Mouse (Mus musculus): Measurements from ENCODE around the gene Ndufb4. TPM values are rescaled to one million over a fixed set of nuclear protein-coding genes. Genes with fewer than 3 reads are reported as not detected.
A peak's percentile ranks its signal among the peaks of the same experiment; 100 is the strongest.

Ndufb4 gene
- total RNA-seq, 2 experiments from 2014 or later: 124 to 128 TPM

- intact Hi-C loops (cut with DNase I): loop anchor here (1.0 to 10.0 kb wide), 4 partner anchors 335 to 573 kb away; partner anchors contain the start of gene Gsk3b
- DNase-seq: peak; percentile 88 to 93
Observed at GRCm38 (mm10) chr16:37682309-37682975, 28.2 kb upstream of the Ndufb4 start.

DNA sequence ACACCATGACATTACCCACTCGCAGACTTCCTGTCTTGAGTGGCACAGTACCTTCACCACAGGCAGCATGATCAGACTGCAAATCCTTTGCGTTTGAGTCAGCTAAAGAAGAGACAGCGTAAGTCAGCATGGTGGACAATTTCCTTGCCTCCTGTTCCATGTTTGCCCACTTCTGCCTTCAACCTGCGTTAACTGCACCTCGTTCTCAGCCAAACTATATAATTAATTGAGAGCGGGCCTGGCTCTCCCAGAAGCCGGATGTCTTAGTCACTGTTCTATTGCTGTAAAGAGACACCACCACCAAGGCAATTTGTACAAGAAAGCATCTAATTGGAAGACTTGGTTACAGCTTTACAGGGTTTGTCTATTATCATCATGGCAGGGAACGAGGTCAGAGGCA lies 26.6 kb upstream of the Ndufb4 start:
- no peak for DNase-seq
- intact Hi-C loops (cut with DNase I): loop anchor here (10.0 kb wide), 1 partner anchor 404 kb away; the partner anchor contains the start of gene Gsk3b

DNA sequence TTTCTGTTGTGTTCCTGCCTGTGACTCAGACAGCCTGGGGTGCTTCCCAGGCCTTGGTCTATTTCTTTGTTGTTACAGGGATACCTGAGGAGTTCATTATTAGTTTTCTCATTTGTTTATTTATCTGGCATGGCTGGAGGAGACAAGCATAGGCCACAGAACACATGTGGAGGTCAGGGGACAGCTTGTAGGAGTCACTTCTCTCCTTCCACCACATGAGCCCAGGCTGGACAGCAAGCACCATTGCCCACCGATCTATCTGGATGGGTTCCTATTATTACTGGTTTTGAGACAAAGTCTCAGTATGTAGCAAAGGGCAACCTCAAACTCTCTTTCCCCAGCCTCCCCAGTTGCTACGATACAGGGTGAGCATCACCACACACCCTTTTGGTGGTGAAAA lies 26.0 kb upstream of the Ndufb4 start:
- intact Hi-C loops (cut with DNase I): loop anchor here (10.0 kb wide), 1 partner anchor 405 kb away; the partner anchor contains the start of gene Gsk3b

DNA sequence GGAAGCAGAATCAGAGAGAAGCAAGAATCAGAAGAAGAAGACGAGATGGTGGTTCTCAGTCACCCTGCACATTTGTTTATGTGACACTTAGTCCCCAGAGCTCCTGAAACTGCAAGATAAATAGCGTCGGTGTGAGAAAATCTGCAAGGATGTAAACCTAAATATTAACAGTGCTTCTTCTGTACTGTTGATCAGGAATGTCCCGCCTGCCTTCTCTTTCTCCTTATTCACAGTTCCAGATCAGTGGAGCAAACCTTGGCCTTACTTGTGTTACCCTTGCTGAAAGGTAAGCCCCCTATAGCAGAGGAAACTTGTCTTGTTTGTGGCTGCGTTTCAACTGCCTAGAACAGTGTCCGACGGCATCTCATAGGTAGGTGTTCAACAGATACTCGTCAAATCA lies 23.3 kb upstream of the Ndufb4 start:
- intact Hi-C loops (cut with DNase I): no loop called here
- no peak for DNase-seq

More for the DNA sequence above, 26.0 kb upstream of the Ndufb4 start:
- no peak for DNase-seq

GRCm38 (mm10) chr16:37676677-37677072 lies 22.4 kb upstream of the Ndufb4 start:
- no peak for DNase-seq
- intact Hi-C loops (cut with DNase I): no loop called here

- DNase-seq: peak in 1 of 2 experiments; percentile 17
- intact Hi-C loops (cut with DNase I): no loop called here
Observed at GRCm38 (mm10) chr16:37676024-37676676, 21.9 kb upstream of the Ndufb4 start.

DNA sequence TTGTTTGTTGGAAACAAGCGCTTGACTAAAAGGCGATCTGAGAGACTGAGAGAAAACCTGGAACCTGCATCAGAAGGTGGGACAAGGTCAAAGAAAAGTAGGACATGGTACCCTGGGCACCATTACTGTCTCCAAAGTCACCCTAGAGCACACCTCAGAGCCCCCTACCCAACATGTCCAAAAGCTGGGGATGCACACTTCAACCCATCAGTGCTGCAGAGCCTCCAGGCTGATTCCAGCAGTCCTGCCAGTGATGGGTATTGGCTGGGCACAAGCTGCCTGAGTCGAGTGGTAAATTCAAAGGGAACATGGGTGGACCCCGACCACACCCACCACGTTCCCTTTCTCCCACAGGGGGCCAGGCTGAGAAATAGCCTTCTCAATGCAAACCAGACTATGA lies 21.1 kb upstream of the Ndufb4 start:
- intact Hi-C loops (cut with DNase I): no loop called here
- no peak for DNase-seq

- no peak for DNase-seq
- intact Hi-C loops (cut with DNase I): no loop called here
Observed at GRCm38 (mm10) chr16:37670666-37671283, 16.5 kb upstream of the Ndufb4 start.

DNA sequence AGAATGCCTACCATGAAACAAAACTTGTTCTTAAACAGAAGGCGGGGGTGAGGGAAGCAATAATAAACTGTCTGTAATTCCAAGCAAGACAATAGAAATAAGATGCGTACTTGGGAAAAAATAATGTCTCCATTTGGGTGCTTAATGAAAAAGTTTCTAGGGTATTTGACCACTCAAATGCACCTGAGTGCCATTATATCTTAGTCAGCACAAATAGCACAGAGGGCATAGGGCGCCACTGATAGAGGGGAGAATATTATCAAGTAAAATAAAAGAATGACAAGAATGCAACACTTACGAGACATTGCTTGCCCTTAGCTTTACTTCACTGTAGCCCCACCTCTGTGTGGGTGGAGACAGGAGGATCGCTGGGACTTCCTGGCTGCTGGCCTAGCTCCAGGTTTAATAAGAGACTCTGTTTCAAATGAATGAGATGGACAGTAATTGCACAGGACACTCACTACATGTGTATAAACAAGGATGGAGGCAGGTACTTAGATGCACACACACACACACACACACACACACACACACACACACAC lies 11.2 kb upstream of the Ndufb4 start:
- intact Hi-C loops (cut with DNase I): no loop called here
- no peak for DNase-seq

- no peak for DNase-seq
- intact Hi-C loops (cut with DNase I): no loop called here
Observed at GRCm38 (mm10) chr16:37663643-37664459, 9.6 kb upstream of the Ndufb4 start.

DNA sequence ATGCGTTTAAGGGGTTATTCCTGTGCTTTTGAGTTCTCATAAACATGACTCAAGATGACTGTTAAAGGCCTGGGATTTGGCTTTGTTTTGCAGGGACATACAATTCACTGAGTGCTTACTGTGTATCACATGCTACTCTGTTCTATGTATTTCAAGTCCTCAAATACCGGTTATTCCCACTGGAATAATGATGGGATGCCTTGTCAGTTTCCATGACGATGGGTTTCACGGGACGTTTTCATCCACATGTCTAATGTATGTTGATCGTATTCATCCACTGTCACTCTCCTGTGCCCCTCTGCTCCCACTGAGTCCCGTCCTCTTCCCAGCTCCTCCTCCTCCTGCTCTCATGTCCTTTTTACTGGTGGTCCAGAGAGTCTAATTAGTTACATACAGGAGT lies 2.5 kb upstream of the Ndufb4 start:
- intact Hi-C loops (cut with DNase I): no loop called here
- DNase-seq: no peak

DNA sequence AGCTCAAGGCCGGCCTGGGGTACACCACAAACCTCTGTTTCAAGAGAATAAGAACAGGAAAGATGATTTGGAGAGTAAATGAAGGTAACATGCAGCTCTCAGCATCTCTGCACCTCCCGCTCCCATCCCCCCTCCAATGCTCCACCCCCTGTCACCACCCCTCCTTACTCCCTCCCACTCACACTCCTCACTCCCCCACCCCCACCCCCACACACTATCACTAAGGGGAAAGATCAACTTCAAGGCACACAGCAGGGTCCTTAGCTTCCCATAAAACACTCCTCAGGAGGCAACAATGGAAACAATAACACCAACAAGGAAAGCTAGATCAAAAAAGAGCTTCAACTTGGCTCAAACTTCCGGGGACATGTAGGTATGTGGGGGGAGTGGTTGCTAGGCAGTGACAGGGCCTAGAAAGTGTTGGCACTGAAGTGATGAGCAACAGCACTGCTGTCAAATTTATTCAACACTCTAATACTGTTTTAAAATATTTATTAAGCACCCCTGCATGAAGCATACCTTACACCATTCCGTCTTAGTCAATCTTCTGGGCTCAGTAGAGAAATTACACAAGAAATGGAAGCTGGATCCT lies 1.6 kb upstream of the Ndufb4 start:
- intact Hi-C loops (cut with DNase I): no loop called here
- no peak for DNase-seq

- DNase-seq: no peak
- intact Hi-C loops (cut with DNase I): loop anchor here (5.0 kb wide), 1 partner anchor 118 kb away; the partner anchor contains the start of genes Gtf2e1 and Rabl3
Observed at GRCm38 (mm10) chr16:37654831-37655455, 690 bp upstream of the Ndufb4 start.

DNA sequence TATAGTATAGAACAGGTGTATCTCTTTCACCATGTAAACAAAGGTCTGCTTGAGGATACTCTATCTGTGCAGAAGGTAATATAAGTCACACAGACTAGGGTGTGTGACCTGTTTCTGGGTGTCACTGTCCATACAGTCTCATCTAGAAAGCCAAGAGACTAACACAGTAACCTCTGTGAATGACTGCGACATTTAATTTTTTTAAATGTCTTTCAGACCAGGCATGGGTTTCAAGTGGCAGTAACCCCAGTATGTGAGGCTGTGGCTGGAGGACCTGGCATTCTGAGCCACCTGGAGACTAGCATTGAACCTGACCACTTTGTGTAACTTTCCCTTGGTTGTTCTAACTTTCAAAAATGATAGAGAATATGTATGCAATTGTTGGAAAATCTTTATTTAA lies 1.2 kb downstream of the Ndufb4 start:
- DNase-seq: no peak
- intact Hi-C loops (cut with DNase I): loop anchor here (5.0 kb wide), 1 partner anchor 116 kb away; the partner anchor contains the start of genes Gtf2e1 and Rabl3

GRCm38 (mm10) chr16:37652654-37653053 lies 1.6 kb downstream of the Ndufb4 start:
- no peak for DNase-seq
- intact Hi-C loops (cut with DNase I): loop anchor here (5.0 kb wide), 1 partner anchor 115 kb away; the partner anchor contains the start of genes Gtf2e1 and Rabl3

GRCm38 (mm10) chr16:37651467-37651866 lies 2.8 kb downstream of the Ndufb4 start:
- intact Hi-C loops (cut with DNase I): loop anchor here (5.0 kb wide), 1 partner anchor 114 kb away; the partner anchor contains the start of genes Gtf2e1 and Rabl3
- DNase-seq: peak in 1 of 2 experiments; percentile 26

DNA sequence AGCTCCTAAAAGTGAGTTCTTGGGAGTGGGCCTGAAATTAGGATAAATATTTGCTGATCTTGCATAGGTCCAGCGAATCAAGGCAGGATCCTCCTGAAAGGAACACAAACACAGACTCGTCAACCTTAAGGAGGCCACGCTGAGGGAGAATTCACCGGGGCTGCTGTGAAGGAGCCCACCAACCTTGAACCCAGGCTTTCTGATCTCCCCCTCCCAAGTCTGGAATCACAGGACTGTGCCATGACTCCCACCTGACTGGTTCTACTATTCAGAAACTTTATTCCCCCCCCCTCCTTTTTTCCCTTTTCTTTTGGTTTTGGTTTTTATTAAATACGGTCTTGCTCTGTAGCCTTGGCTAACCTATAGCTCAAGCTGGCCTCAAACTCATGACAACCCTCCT lies 5.2 kb downstream of the Ndufb4 start:
- intact Hi-C loops (cut with DNase I): no loop called here
- no peak for DNase-seq

- intact Hi-C loops (cut with DNase I): no loop called here
- no peak for DNase-seq
Observed at GRCm38 (mm10) chr16:37647936-37648335, 6.3 kb downstream of the Ndufb4 start.

- DNase-seq: no peak
- intact Hi-C loops (cut with DNase I): no loop called here
Observed at GRCm38 (mm10) chr16:37647067-37647466, 7.2 kb downstream of the Ndufb4 start.
